ENCODE assay signal across 8 mouse cellular contexts in genomic region chr3:79286376-79287107, GRCm38 (mm10). TPM values are rescaled to one million over a fixed set of nuclear protein-coding genes. Genes with fewer than 3 reads are reported as not detected.
DNase-seq lines count a peak whose midpoint lies in the region; ATAC-seq lines count a peak whose summit lies in the region.

Rapgef2 (minus strand) TSS chr3:79286517.

- H3K9me3 ChIP-seq in intestine, embryonic 14.5 days (ENCODE audit: control insufficient read depth, low read length), result no peaks in the 10 kb centered on the region

- H3K36me3 ChIP-seq in intestine, embryonic 14.5 days (ENCODE audit: control insufficient read depth, insufficient read depth, low read length), result no peaks in the 10 kb centered on the region

- H3K4me1 ChIP-seq in intestine, embryonic 14.5 days (replicated peaks; ENCODE audit: control insufficient read depth, insufficient read depth, low read length), result peaks cover 29% of the 10 kb centered on the region

- WGBS in intestine, embryonic 14.5 days, result under 1% methylated on average over 82 of the region's 97 CpGs

- peak within 1 kb of the TSS; percentile 89 for H3K4me3 ChIP-seq in intestine, embryonic 14.5 days (ENCODE audit: low read depth, low read length)

- peak; percentile 62 for DNase-seq in layer of hippocampus, adult 11-12 months (ENCODE audit: low spot score)
- DNase-seq in layer of hippocampus, adult 9-10 months (ENCODE audit: low spot score), result no peak
- DNase-seq in embryo, embryonic 10 days (ENCODE audit: low spot score), result peak; percentile 62
- peak; percentile 86 for DNase-seq in gastrocnemius, postnatal 25 days
- peak; percentile 83 for DNase-seq in intestine, embryonic 14.5 days (ENCODE audit: low spot score)
- DNase-seq in left cerebral cortex, postnatal 36 days (ENCODE audit: low spot score in 2 of 2), result peak in 1 of 2 experiments; percentile 66
- peak; percentile 60 for DNase-seq in mesoderm, embryonic 11.5 days (ENCODE audit: low read depth, low spot score)
- DNase-seq in skeletal muscle tissue, adult 2 months (ENCODE audit: low read depth, low spot score), result peak; percentile 69

- H3K4me2 ChIP-seq in intestine, embryonic 14.5 days (ENCODE audit: low read length), result peak within 1 kb of the TSS; percentile 92

- ATAC-seq in intestine, embryonic 14.5 days (replicated peaks; ENCODE audit: low FRiP score, low TSS enrichment, low read depth), result peak; percentile 86

- H3K9ac ChIP-seq in intestine, embryonic 14.5 days (ENCODE audit: low read length), result peak within 1 kb of the TSS; percentile 87

- 0 out of 2 replicates have a peak, but pooled peaks cover 5% of the 10 kb centered on the region for H3K27me3 ChIP-seq in intestine, embryonic 14.5 days (replicated peaks; ENCODE audit: control insufficient read depth, insufficient read depth, low read length)

- intact Hi-C loops in left cerebral cortex, postnatal 36 days (cut with DNase I), result loop anchor here (2.0 to 10.0 kb wide), 4 partner anchors 34 to 278 kb away; partner anchors contain the start of gene Fnip2

- peak within 1 kb of the TSS; percentile 97 for H3K27ac ChIP-seq in intestine, embryonic 14.5 days (ENCODE audit: low read depth)

RNA-seq across cellular contexts. Expression of gene Rapgef2, which starts in this region (rescaled TPM):
- 10 to 100 TPM; 13.5 to 20.6 TPM for total RNA-seq in gastrocnemius, postnatal 25 days (2021)
- 5.8 and 5.9 TPM in 2 replicates for polyA plus RNA-seq in intestine, embryonic 14.5 days (2014; fragmentation: Nextera tagmentation; extraction: Ambion mirVana)
- total RNA-seq in left cerebral cortex, postnatal 36 days (2021), result 100 to 1,000 TPM; 114 to 136 TPM

Comparison
In these comparisons a context has a peak if more than half of its experiments do, and no peak if none do; other contexts are left out.
1. RNA of gene Rapgef2 (total RNA-seq): 114 to 136 TPM in left cerebral cortex, postnatal 36 days; 13.5 to 20.6 TPM in gastrocnemius, postnatal 25 days; every median in the first group is over 4 times any median in the second.